Comparison of ENCODE assay signal across 8 mouse cellular contexts in genomic region chr10:69253075-69253685, GRCm38 (mm10). TPM values are rescaled to one million over a fixed set of nuclear protein-coding genes. Genes with fewer than 3 reads are reported as not detected.
A peak's percentile ranks its signal among the peaks of the same experiment; 100 is the strongest.
DNase-seq lines count a peak whose midpoint lies in the region; ATAC-seq lines count a peak whose summit lies in the region.

No protein-coding gene starts in this region.

- peak overlapping the region; percentile 75 for H3K27ac ChIP-seq in brown adipose tissue, adult 24 weeks (replicated peaks; ENCODE audit: low read depth, low read length)
- H3K27ac ChIP-seq in hindbrain, embryonic 12.5 days: peak overlapping the region; percentile 48; the same call in 1 of the 2 replicates
- H3K27ac ChIP-seq in limb, embryonic 13.5 days: peak overlapping the region; percentile 85

- peaks cover 9% of the 10 kb centered on the region; the same call in 1 of the 2 replicates for H3K36me3 ChIP-seq in hindbrain, embryonic 12.5 days
- H3K36me3 ChIP-seq in limb, embryonic 13.5 days: peaks cover 31% of the 10 kb centered on the region

- H3K4me2 ChIP-seq in hindbrain, embryonic 12.5 days (replicated peaks): no peak overlapping the region
- no peak overlapping the region for H3K4me2 ChIP-seq in limb, embryonic 13.5 days (replicated peaks)

- no peaks in the 10 kb centered on the region for H3K9me3 ChIP-seq in hindbrain, embryonic 12.5 days (replicated peaks)
- H3K9me3 ChIP-seq in limb, embryonic 13.5 days: no peaks in the 10 kb centered on the region

- ATAC-seq in hindbrain, embryonic 12.5 days (ENCODE audit: low FRiP score): no peak; the same call in 1 of the 2 replicates
- peak; percentile 90 for ATAC-seq in limb, embryonic 13.5 days (ENCODE audit: low FRiP score, low read depth)
- no peak for ATAC-seq in megakaryocyte progenitor cell, adult 5-6 weeks (replicated peaks; ENCODE audit: poor library complexity)

- no peaks in the 10 kb centered on the region for H3K27me3 ChIP-seq in hindbrain, embryonic 12.5 days
- H3K27me3 ChIP-seq in limb, embryonic 13.5 days: no peaks in the 10 kb centered on the region

- peak; percentile 79 for DNase-seq in MN1 (ENCODE audit: low spot score)
- DNase-seq in testis, postnatal 10 days (ENCODE audit: low spot score): peak; percentile 58
- DNase-seq in cerebellum, adult 11-12 months: no peak
- DNase-seq in left cerebral cortex, adult 8-10 months (ENCODE audit: low spot score in 2 of 2): no peak

- H3K4me3 ChIP-seq in brown adipose tissue, adult 24 weeks (ENCODE audit: insufficient read depth, low read depth, low read length): no peak overlapping the region
- no peak overlapping the region for H3K4me3 ChIP-seq in hindbrain, embryonic 12.5 days
- H3K4me3 ChIP-seq in limb, embryonic 13.5 days: no peak overlapping the region

- WGBS in hindbrain, embryonic 12.5 days: 69% methylated on average over 5 of the region's 5 CpGs
- 13% methylated on average over 5 of the region's 5 CpGs for WGBS in limb, embryonic 13.5 days

- no peak overlapping the region for H3K9ac ChIP-seq in hindbrain, embryonic 12.5 days
- H3K9ac ChIP-seq in limb, embryonic 13.5 days: no peak overlapping the region

- peaks cover 22% of the 10 kb centered on the region for H3K4me1 ChIP-seq in brown adipose tissue, adult 24 weeks (ENCODE audit: control insufficient read depth, insufficient read depth, insufficient read length, low read length)
- peaks cover 20% of the 10 kb centered on the region for H3K4me1 ChIP-seq in hindbrain, embryonic 12.5 days
- H3K4me1 ChIP-seq in limb, embryonic 13.5 days: peaks cover 34% of the 10 kb centered on the region

RNA-seq across cellular contexts. Expression of gene A930033H14Rik, which starts 40.3 kb away (rescaled TPM):
- 1.4 and 3.2 TPM in 2 replicates for polyA plus RNA-seq in brown adipose tissue, adult 24 weeks (2012; ENCODE audit: insufficient read depth, insufficient read length, missing spikeins)
- polyA plus RNA-seq in hindbrain, embryonic 12.5 days (2016; fragmentation: Nextera tagmentation; extraction: Ambion mirVana): 1.9 TPM in 2 replicates
- 2.7 and 3.1 TPM in 2 replicates for polyA plus RNA-seq in limb, embryonic 13.5 days (2015; fragmentation: Nextera tagmentation; extraction: Ambion mirVana)
- total RNA-seq in megakaryocyte progenitor cell, adult 5-6 weeks (2015): 2.9 and 3.0 TPM in 2 replicates
- total RNA-seq in megakaryocyte progenitor cell, adult 5-6 weeks (2017): 1.6 and 1.7 TPM in 2 replicates
- 1 to 10 TPM; 2.3 to 3.3 (median 2.9) TPM for total RNA-seq in left cerebral cortex, adult 8-10 months (2022)

Comparison
In these comparisons a context has a peak if more than half of its experiments do, and no peak if none do; other contexts are left out.
1. DNase-seq: peak in MN1 (single experiment) and testis, postnatal 10 days (single experiment); none in cerebellum, adult 11-12 months (single experiment) and left cerebral cortex, adult 8-10 months (0 of 2).
2. Peak in every context shown above with its lines, with median percentiles within 50 percentile points of each other: H3K27ac ChIP-seq.